Mouse (Mus musculus) B cell, adult 2 months (primary cell): ENCODE measurements around the gene Mnx1.

Experiments used
- DNase-seq, 2 experiments: peaks; one replicate each; pipeline ENCODE4 v3.0.0; 2022

Mnx1 gene

GRCm38 (mm10) chr5:29478208-29479197 lies at the start of gene Mnx1:
Gene Mnx1 (minus strand): TSS chr5:29478470.
- DNase-seq, result no peak

GRCm38 (mm10) chr5:29516432-29516831 lies 38.2 kb upstream of the Mnx1 start:
- no peak for DNase-seq

GRCm38 (mm10) chr5:29515888-29516287 lies 37.6 kb upstream of the Mnx1 start:
- DNase-seq, result no peak

- DNase-seq, result no peak
These were observed 28.7 kb upstream of the Mnx1 start for GRCm38 (mm10) chr5:29507013-29507412.

GRCm38 (mm10) chr5:29487321-29487720 lies 9.1 kb upstream of the Mnx1 start:
- no peak for DNase-seq

- DNase-seq, result no peak
These were observed 7.7 kb upstream of the Mnx1 start for GRCm38 (mm10) chr5:29485941-29486320.

GRCm38 (mm10) chr5:29484965-29485940 lies 7.0 kb upstream of the Mnx1 start:
- no peak for DNase-seq

GRCm38 (mm10) chr5:29483801-29484200 lies 5.5 kb upstream of the Mnx1 start:
- DNase-seq, result no peak

- no peak for DNase-seq
These were observed 926 bp upstream of the Mnx1 start for GRCm38 (mm10) chr5:29479198-29479593.

- DNase-seq, result no peak
These were observed 629 bp downstream of the Mnx1 start for GRCm38 (mm10) chr5:29477474-29478207.

- DNase-seq, result no peak
These were observed 2.2 kb downstream of the Mnx1 start for GRCm38 (mm10) chr5:29476021-29476420.

- DNase-seq, result no peak
These were observed 2.7 kb downstream of the Mnx1 start for GRCm38 (mm10) chr5:29475556-29475955.

GRCm38 (mm10) chr5:29475041-29475440 lies 3.2 kb downstream of the Mnx1 start:
- no peak for DNase-seq

- no peak for DNase-seq
These were observed 3.9 kb downstream of the Mnx1 start for GRCm38 (mm10) chr5:29474246-29474960.

GRCm38 (mm10) chr5:29473551-29474245 lies 4.6 kb downstream of the Mnx1 start:
- DNase-seq, result no peak

GRCm38 (mm10) chr5:29471855-29472665 lies 6.2 kb downstream of the Mnx1 start:
- DNase-seq, result no peak

- no peak for DNase-seq
These were observed 6.9 kb downstream of the Mnx1 start for GRCm38 (mm10) chr5:29471396-29471795.

- DNase-seq, result no peak
These were observed 7.3 kb downstream of the Mnx1 start for GRCm38 (mm10) chr5:29470851-29471394.

GRCm38 (mm10) chr5:29470271-29470670 lies 8.0 kb downstream of the Mnx1 start:
- DNase-seq, result no peak

- DNase-seq, result no peak
These were observed 8.8 kb downstream of the Mnx1 start for GRCm38 (mm10) chr5:29469501-29469900.
